Mouse (Mus musculus) bone marrow, adult 2 months (tissue): ENCODE data around the gene Osbpl9.

Experiments
- CTCF ChIP-seq: fragments of 200-500 bp; IDR thresholded peaks from 2 replicates; pipeline ENCODE4 v1.5.1; 2011; ENCODE audit warnings: low read length, control low read depth; ENCODE audit not compliant: control insufficient read depth, insufficient read depth
- POLR2A ChIP-seq: fragments of 200-500 bp; IDR thresholded peaks from 2 replicates; pipeline ENCODE4 v1.6.1; 2011; ENCODE audit warnings: low read depth, mild to moderate bottlenecking, control low read depth, low read length, borderline replicate concordance; ENCODE audit not compliant: control insufficient read depth

GRCm38 (mm10) chr4:109143091-109143490, 59.0 kb downstream of the Osbpl9 start:
- no peak for TF ChIP-seq CTCF
- TF ChIP-seq POLR2A, result no peak
